Mouse (Mus musculus) forebrain, embryonic 13.5 days (tissue): ENCODE measurements around the gene Maneal. TPM values are rescaled to one million over a fixed set of nuclear protein-coding genes. Genes with fewer than 3 reads are reported as not detected.

ENCODE experiments used
- ATAC-seq: fragments of 200-750 bp; cut with Nextera tagmentation; 2 replicates; pipeline ENCODE4 v1.8.0; 2017
- H3K27ac ChIP-seq: fragments of 300-500 bp; sonication (generic); 2 replicates; pipeline ENCODE4 v1.5.1; 2015; ENCODE audit warnings: inconsistent platforms, mild to moderate bottlenecking, moderate library complexity
- H3K27me3 ChIP-seq: fragments of 300-500 bp; sonication (generic); 2 replicates; pipeline ENCODE4 v1.6.1; 2015; ENCODE audit warnings: mild to moderate bottlenecking, inconsistent platforms
- H3K36me3 ChIP-seq: fragments of 300-500 bp; sonication (generic); 2 replicates; pipeline ENCODE4 v1.6.1; 2015; ENCODE audit warnings: mild to moderate bottlenecking, inconsistent platforms; ENCODE audit not compliant: poor library complexity, severe bottlenecking
- H3K4me1 ChIP-seq: fragments of 300-500 bp; sonication (generic); 2 replicates; pipeline ENCODE4 v1.6.1; 2015; ENCODE audit warnings: inconsistent platforms
- H3K4me2 ChIP-seq: fragments of 300-500 bp; sonication (generic); 2 replicates; pipeline ENCODE4 v1.6.1; 2015; ENCODE audit warnings: inconsistent platforms, mild to moderate bottlenecking, moderate library complexity
- H3K4me3 ChIP-seq: fragments of 300-500 bp; sonication (generic); 2 replicates; pipeline ENCODE4 v1.5.1; 2015; ENCODE audit warnings: mild to moderate bottlenecking, inconsistent platforms
- H3K9ac ChIP-seq: fragments of 300-500 bp; sonication (generic); 2 replicates; pipeline ENCODE4 v1.6.1; 2015; ENCODE audit warnings: mild to moderate bottlenecking, inconsistent platforms
- H3K9me3 ChIP-seq: fragments of 300-500 bp; sonication (generic); replicated peaks from 2 replicates; pipeline ENCODE4 v1.6.1; 2016; ENCODE audit warnings: inconsistent platforms
- WGBS: fragments of 180-500 bp; shearing (Covaris S2); methylation state at CpG from one replicate; pipeline ENCODE4 v1.1.7; 2015; 5-methylcytosine and 5-hydroxymethylcytosine counted together
- polyA plus RNA-seq: library from polyadenylated mRNA; unstranded; fragments of >200 nt; fragmentation: Nextera tagmentation; extraction: Ambion mirVana; gene quantifications from 2 replicates; pipeline ENCODE4 v1.2.1, GENCODE M21; 2015

Gene Maneal
- 5.1 and 5.7 TPM in 2 replicates for polyA plus RNA-seq

GRCm38 (mm10) chr4:124861283-124862188, at the start of gene Maneal:
Gene Maneal (minus strand): TSS chr4:124862171.
- peak; percentile 30 for ATAC-seq
- peak within 1 kb of the TSS; percentile 72 for H3K4me2 ChIP-seq
- peaks cover 24% of the 10 kb centered on the region for H3K4me1 ChIP-seq
- H3K36me3 ChIP-seq: peaks cover 36% of the 10 kb centered on the region
- H3K9ac ChIP-seq: peak within 1 kb of the TSS; percentile 90
- peak within 1 kb of the TSS; percentile 48 for H3K27ac ChIP-seq
- peak within 1 kb of the TSS; percentile 76 for H3K4me3 ChIP-seq
- no peaks in the 10 kb centered on the region for H3K27me3 ChIP-seq
- H3K9me3 ChIP-seq: no peaks in the 10 kb centered on the region
- 3% methylated on average over 41 of the region's 77 CpGs for WGBS

DNA sequence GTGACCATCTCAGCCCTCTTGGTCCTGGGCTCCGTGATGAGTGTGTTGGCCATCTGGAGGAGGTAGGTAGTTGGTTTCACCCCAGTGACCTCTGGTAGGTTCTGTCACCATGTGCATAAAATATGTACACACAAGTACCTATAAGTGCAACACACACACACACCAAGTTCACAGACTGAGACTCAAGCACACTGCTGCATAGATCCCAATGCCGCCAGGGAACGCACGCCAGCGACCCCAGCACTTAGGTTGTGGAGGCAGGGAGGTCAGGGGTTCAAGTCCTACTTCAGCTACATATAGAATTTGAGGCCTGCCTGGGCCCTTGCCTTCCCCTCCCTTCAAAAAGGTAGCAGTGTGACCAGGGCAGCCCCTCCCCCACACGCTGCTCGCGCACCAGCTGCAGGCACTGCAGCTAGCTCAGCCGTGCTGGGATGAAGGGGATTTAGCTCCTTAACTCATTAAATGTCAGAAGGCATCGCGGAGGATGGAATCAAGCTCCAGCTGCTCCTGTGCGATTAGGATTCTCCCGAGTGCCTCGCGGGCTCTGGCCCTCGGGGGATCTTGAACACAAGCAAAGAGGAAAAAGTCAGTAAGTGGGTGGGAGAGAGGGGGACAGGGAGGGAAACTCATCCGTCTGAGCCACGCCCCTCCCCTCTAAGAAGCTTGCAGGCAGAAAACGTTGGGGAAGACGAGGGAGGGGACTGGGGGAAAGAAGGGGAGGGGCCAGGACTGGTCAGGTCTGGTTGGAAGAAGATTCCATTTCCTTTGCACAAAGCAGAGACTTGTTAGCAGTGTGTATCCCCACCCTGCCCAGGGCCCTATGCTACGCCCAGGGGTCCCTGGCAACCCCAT, 44.2 kb upstream of the Maneal start:
- Histone ChIP-seq H3K9me3 (no peaks in the 10 kb centered on the region), H3K4me1 (peaks cover 16% of the 10 kb centered on the region), H3K4me3 (peak overlapping the region; percentile 26), H3K4me2 (peak overlapping the region; percentile 54), H3K9ac (peak overlapping the region; percentile 47), H3K36me3 (no peaks in the 10 kb centered on the region), H3K27ac (peak overlapping the region; percentile 72), H3K27me3 (peaks cover 3% of the 10 kb centered on the region; the same call in 1 of the 2 replicates)
- WGBS: 5% methylated on average over 21 of the region's 21 CpGs
- ATAC-seq: peak; percentile 77

DNA sequence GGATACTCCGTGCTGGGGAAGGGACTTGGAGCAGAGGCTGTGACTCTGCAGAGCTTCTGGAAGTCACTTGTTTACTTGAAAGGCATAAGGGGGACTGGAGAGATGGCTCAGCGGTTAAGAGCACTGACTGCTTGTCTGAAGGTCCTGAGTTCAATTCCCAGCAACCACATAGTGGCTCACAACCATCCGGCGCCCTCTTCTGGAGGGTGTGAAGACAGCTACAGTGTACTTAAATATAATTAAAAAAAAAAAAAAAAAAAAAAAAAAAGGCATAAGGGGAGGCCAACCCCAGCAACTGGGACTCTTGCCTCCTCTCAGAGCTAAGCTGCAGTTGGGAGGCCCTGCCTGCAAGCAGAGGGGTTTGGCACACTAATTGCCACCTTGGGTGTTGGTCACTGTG, 43.4 kb upstream of the Maneal start:
- no peak for ATAC-seq
- Histone ChIP-seq H3K9me3 (no peaks in the 10 kb centered on the region), H3K36me3 (no peaks in the 10 kb centered on the region), H3K27me3 (peaks cover 3% of the 10 kb centered on the region; the same call in 1 of the 2 replicates), H3K4me3 (no peak overlapping the region), H3K4me1 (peaks cover 16% of the 10 kb centered on the region), H3K9ac (no peak overlapping the region), H3K27ac (no peak overlapping the region), H3K4me2 (no peak overlapping the region)
- WGBS: 73% methylated on average over 4 of the region's 4 CpGs

DNA sequence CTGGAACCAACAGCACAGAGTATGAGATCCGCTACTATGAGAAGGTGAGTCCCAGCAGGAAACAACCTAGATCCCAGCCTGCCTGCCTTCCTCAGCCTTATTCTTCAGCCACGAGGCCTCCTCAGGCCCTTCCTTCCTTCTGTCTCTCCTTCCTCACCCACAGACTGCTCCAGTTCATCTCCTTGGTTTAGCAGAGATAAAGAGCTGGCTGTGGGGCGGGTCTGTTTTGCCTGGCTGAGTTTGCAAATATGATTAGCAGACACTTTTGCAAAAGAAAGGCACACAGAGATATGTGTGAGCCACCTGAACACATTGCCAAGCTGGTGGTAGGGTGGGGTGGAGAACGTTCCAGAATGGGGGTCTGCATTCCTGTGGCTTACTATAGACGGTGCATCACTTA, 37.9 kb upstream of the Maneal start:
- WGBS: 63% methylated on average over 5 of the region's 5 CpGs
- peaks cover 22% of the 10 kb centered on the region for H3K27me3 ChIP-seq
- H3K4me1 ChIP-seq: peaks cover 25% of the 10 kb centered on the region
- no peaks in the 10 kb centered on the region for H3K9me3 ChIP-seq
- H3K36me3 ChIP-seq: no peaks in the 10 kb centered on the region
- no peak for ATAC-seq
- no peak overlapping the region for H3K4me2 ChIP-seq
- H3K27ac ChIP-seq: no peak overlapping the region
- no peak overlapping the region for H3K9ac ChIP-seq
- no peak overlapping the region for H3K4me3 ChIP-seq

GRCm38 (mm10) chr4:124898428-124898827, 36.5 kb upstream of the Maneal start:
- peaks cover 31% of the 10 kb centered on the region for H3K4me1 ChIP-seq
- no peaks in the 10 kb centered on the region for H3K9me3 ChIP-seq
- WGBS: 6% methylated on average over 10 of the region's 10 CpGs
- peaks cover 37% of the 10 kb centered on the region for H3K27me3 ChIP-seq
- no peak overlapping the region for H3K4me2 ChIP-seq
- no peaks in the 10 kb centered on the region for H3K36me3 ChIP-seq
- H3K27ac ChIP-seq: no peak overlapping the region
- no peak overlapping the region for H3K9ac ChIP-seq
- no peak for ATAC-seq
- H3K4me3 ChIP-seq: no peak overlapping the region

GRCm38 (mm10) chr4:124894508-124895428, 32.8 kb upstream of the Maneal start:
- H3K9ac ChIP-seq: peak overlapping the region; percentile 60
- H3K4me3 ChIP-seq: peak overlapping the region; percentile 50
- peaks cover 64% of the 10 kb centered on the region for H3K27me3 ChIP-seq
- peak overlapping the region; percentile 81 for H3K4me2 ChIP-seq
- no peaks in the 10 kb centered on the region for H3K36me3 ChIP-seq
- no peaks in the 10 kb centered on the region for H3K9me3 ChIP-seq
- WGBS: 1% methylated on average over 77 of the region's 83 CpGs
- H3K27ac ChIP-seq: no peak overlapping the region
- peak; percentile 48 for ATAC-seq
- H3K4me1 ChIP-seq: peaks cover 28% of the 10 kb centered on the region

DNA sequence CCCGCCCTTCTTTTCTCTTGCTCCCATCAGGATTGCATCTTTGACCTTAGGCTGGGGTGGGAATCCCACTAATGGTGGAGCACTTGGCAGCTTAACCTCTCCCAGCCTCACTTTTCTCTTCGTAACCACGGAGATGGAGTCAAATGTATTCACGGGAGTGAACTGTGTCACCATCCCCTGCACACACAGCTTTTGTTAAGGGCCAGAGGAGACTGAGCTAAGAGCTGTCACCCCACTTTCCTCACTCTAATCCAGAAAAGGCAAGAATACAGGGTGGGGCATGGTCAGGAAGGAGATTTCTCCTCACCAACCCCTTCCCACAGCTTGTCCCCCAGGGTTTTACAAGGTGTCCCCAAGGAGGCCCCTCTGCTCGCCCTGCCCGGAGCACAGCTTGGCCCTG, 31.8 kb upstream of the Maneal start:
- Histone ChIP-seq H3K4me1 (peaks cover 18% of the 10 kb centered on the region), H3K4me3 (peak overlapping the region; percentile 50; the same call in 1 of the 2 replicates), H3K4me2 (no peak overlapping the region; the same call in 1 of the 2 replicates), H3K36me3 (no peaks in the 10 kb centered on the region), H3K9ac (no peak overlapping the region), H3K27me3 (peaks cover 72% of the 10 kb centered on the region), H3K27ac (no peak overlapping the region), H3K9me3 (no peaks in the 10 kb centered on the region)
- no peak for ATAC-seq
- WGBS: 15% methylated on average over 6 of the region's 6 CpGs

GRCm38 (mm10) chr4:124890831-124891230, 28.9 kb upstream of the Maneal start:
- ATAC-seq: no peak

DNA sequence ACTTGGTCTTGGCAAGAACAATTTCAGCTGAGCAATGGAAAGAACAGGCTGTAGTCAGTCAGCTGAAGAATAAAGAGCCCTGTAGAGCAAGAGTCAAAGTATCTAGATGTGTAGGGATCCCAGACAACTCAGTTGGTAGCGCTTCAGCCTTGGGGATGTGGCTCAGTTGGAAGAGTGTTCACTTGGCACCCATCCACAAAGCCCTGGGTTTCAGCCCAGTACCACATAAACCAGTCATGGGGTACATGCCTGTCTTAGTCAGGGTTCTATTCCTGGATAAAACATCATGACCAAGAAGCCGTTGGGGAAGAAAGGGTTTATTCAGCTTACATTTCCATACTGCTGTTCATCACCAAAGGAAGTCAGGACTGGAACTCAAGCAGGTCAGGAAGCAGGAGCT, 28.0 kb upstream of the Maneal start:
- Histone ChIP-seq H3K9ac (no peak overlapping the region), H3K4me2 (no peak overlapping the region), H3K4me1 (peaks cover 6% of the 10 kb centered on the region), H3K9me3 (no peaks in the 10 kb centered on the region), H3K4me3 (no peak overlapping the region), H3K27ac (no peak overlapping the region), H3K27me3 (peaks cover 68% of the 10 kb centered on the region), H3K36me3 (no peaks in the 10 kb centered on the region)
- 83% methylated on average over 2 of the region's 2 CpGs for WGBS
- no peak for ATAC-seq

More at GRCm38 (mm10) chr4:124890831-124891230, 28.9 kb upstream of the Maneal start:
- Histone ChIP-seq H3K4me3 (no peak overlapping the region), H3K36me3 (no peaks in the 10 kb centered on the region), H3K9me3 (no peaks in the 10 kb centered on the region), H3K27ac (no peak overlapping the region), H3K9ac (no peak overlapping the region), H3K4me1 (peaks cover 10% of the 10 kb centered on the region), H3K4me2 (no peak overlapping the region), H3K27me3 (peaks cover 69% of the 10 kb centered on the region)
- WGBS: 81% methylated on average over 5 of the region's 5 CpGs

GRCm38 (mm10) chr4:124888702-124889101, 26.7 kb upstream of the Maneal start:
- Histone ChIP-seq H3K27ac (no peak overlapping the region), H3K4me1 (no peaks in the 10 kb centered on the region), H3K4me2 (no peak overlapping the region), H3K27me3 (peaks cover 67% of the 10 kb centered on the region), H3K36me3 (no peaks in the 10 kb centered on the region), H3K4me3 (no peak overlapping the region), H3K9ac (no peak overlapping the region), H3K9me3 (no peaks in the 10 kb centered on the region)
- 74% methylated on average over 7 of the region's 7 CpGs for WGBS
- ATAC-seq: no peak

DNA sequence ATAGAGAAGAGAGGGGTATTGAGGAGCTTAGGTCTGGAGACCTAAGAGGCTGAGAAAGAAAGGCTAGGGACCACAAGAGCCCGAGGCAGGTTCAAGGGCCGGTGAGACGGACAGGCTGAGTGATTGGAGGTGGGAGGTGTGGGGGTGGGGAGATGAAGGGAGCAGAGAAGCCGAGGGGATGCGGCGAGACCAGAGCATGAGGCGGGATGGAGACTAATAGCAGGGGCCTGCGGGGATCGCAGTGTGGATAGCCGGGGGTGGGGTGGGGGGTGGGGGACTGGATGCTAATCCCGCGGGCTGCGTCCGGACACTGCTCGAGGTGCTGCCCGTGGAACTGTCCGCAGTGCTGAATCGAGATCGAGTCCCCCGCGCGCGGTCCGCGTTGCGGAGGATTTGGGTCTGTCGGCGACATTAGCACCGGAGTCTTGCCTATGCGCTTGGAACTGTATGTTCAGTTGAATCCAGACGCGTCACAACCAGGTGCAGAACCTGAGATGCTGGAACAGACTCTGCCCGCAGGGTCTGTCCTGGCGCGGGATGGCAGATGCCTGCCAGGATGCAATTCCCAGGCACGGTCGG, 20.3 kb upstream of the Maneal start:
- under 1% methylated on average over 37 of the region's 37 CpGs for WGBS
- Histone ChIP-seq H3K9ac (peak overlapping the region; percentile 55), H3K4me2 (peak overlapping the region; percentile 81), H3K4me1 (peaks cover 18% of the 10 kb centered on the region), H3K9me3 (0 out of 2 replicates have a peak, but pooled peaks cover 4% of the 10 kb centered on the region), H3K4me3 (peak overlapping the region; percentile 51), H3K27ac (no peak overlapping the region), H3K36me3 (no peaks in the 10 kb centered on the region), H3K27me3 (peaks cover 68% of the 10 kb centered on the region)
- peak; percentile 37 for ATAC-seq
